Mouse (Mus musculus) intestine, postnatal 0 days (tissue): Measurements from ENCODE around the gene Ccdc122. TPM values are rescaled to one million over a fixed set of nuclear protein-coding genes. Genes with fewer than 3 reads are reported as not detected.
"Not testable (repeated sequence)": the region's sequence is repeated elsewhere in the genome, so short reads cannot be mapped to it uniquely, and the experiment has no call there.

ENCODE experiments used
- ATAC-seq: fragments of 200-750 bp; cut with Nextera tagmentation; 2 replicates; pipeline ENCODE4 v1.8.0; 2017; ENCODE audit warnings: mild to moderate bottlenecking, moderate TSS enrichment, moderate library complexity
- H3K27ac ChIP-seq: fragments of 300-500 bp; sonication (generic); 2 replicates; pipeline ENCODE4 v1.5.1; 2014; ENCODE audit warnings: mild to moderate bottlenecking, low read depth, low read length, moderate library complexity
- H3K27me3 ChIP-seq: fragments of 300-500 bp; sonication (generic); replicated peaks from 2 replicates; pipeline ENCODE4 v1.6.1; 2014; ENCODE audit warnings: low read length, mixed read lengths; ENCODE audit not compliant: control insufficient read depth, insufficient read depth
- H3K36me3 ChIP-seq: fragments of 300-500 bp; sonication (generic); 2 replicates; pipeline ENCODE4 v1.6.1; 2014; ENCODE audit warnings: mild to moderate bottlenecking, moderate library complexity; ENCODE audit not compliant: control insufficient read depth, insufficient read depth
- H3K4me1 ChIP-seq: fragments of 300-500 bp; sonication (generic); replicated peaks from 2 replicates; pipeline ENCODE4 v1.6.1; 2014; ENCODE audit warnings: antibody characterized with exemption, low read length, mixed read lengths; ENCODE audit not compliant: control insufficient read depth, insufficient read depth
- H3K4me2 ChIP-seq: fragments of 300-500 bp; sonication (generic); replicated peaks from 2 replicates; pipeline ENCODE4 v1.6.1; 2014; ENCODE audit warnings: low read depth, mild to moderate bottlenecking, moderate library complexity
- H3K4me3 ChIP-seq: fragments of 300-500 bp; sonication (generic); 2 replicates; pipeline ENCODE4 v1.5.1; 2014; ENCODE audit warnings: low read depth, low read length
- H3K9ac ChIP-seq: fragments of 300-500 bp; sonication (generic); 2 replicates; pipeline ENCODE4 v1.6.1; 2014; ENCODE audit warnings: mild to moderate bottlenecking, low read depth, low read length
- H3K9me3 ChIP-seq: fragments of 300-500 bp; sonication (generic); 2 replicates; pipeline ENCODE4 v1.6.1; 2016; ENCODE audit warnings: mixed run types; ENCODE audit not compliant: control insufficient read depth
- CTCF ChIP-seq: sonication (generic); IDR thresholded peaks from 2 replicates; pipeline ENCODE4 v1.5.1; 2016; ENCODE audit warnings: low read depth, mild to moderate bottlenecking, control low read depth, antibody characterized with exemption, moderate library complexity
- WGBS: fragments of 180-500 bp; shearing (Covaris S2); extraction: QIAGEN DNeasy Blood & Tissue Kit; methylation state at CpG from one replicate; pipeline ENCODE4 v1.1.7; 2014; 5-methylcytosine and 5-hydroxymethylcytosine counted together
- polyA plus RNA-seq: library from polyadenylated mRNA; unstranded; fragments of >200 nt; fragmentation: Nextera tagmentation; extraction: Ambion mirVana; gene quantifications from 2 replicates; pipeline ENCODE4 v1.2.1, GENCODE M21; 2015

The Ccdc122 gene
- 15.0 and 16.5 TPM in 2 replicates for polyA plus RNA-seq

GRCm38 (mm10) chr14:77036226-77037046 is at the start of gene Ccdc122, which contains the start of gene Lacc1:
TSS of gene Ccdc122 (plus strand) at chr14:77036772.
TSS of gene Lacc1 (minus strand) at chr14:77036904.
- Histone ChIP-seq H3K36me3 (no peaks in the 10 kb centered on the region; the same call in 1 of the 2 replicates), H3K9me3 (no peaks in the 10 kb centered on the region), H3K9ac (peak within 1 kb of the TSS; percentile 84), H3K4me2 (peak within 1 kb of the TSS; percentile 88), H3K27me3 (no peaks in the 10 kb centered on the region), H3K27ac (peak within 1 kb of the TSS; percentile 89), H3K4me1 (0 out of 2 replicates have a peak, but pooled peaks cover 5% of the 10 kb centered on the region), H3K4me3 (peak within 1 kb of the TSS; percentile 76)
- TF ChIP-seq CTCF = peak; percentile 85
- ATAC-seq = peak; percentile 86
- 1% methylated on average over 81 of the region's 86 CpGs for whole genome bisulfite sequencing

GRCm38 (mm10) chr14:76990351-76990750 is 46.2 kb upstream of the Ccdc122 start:
- H3K4me1 ChIP-seq, H3K9me3 ChIP-seq, H3K9ac ChIP-seq, H3K27ac ChIP-seq, H3K4me3 ChIP-seq, H3K27me3 ChIP-seq, H3K36me3 ChIP-seq, ATAC-seq, H3K4me2 ChIP-seq: not testable (repeated sequence)
- WGBS = 89% methylated on average over 2 of the region's 2 CpGs

GRCm38 (mm10) chr14:77004740-77005139 is 31.8 kb upstream of the Ccdc122 start:
- 42% methylated on average over 8 of the region's 8 CpGs for WGBS
- Histone ChIP-seq H3K9me3 (no peaks in the 10 kb centered on the region), H3K27me3 (no peaks in the 10 kb centered on the region), H3K27ac (no peak overlapping the region), H3K9ac (no peak overlapping the region), H3K4me3 (no peak overlapping the region), H3K4me2 (no peak overlapping the region), H3K4me1 (no peaks in the 10 kb centered on the region), H3K36me3 (no peaks in the 10 kb centered on the region)
- TF ChIP-seq CTCF = no peak
- peak; percentile 25; the same call in 1 of the 2 replicates for ATAC-seq

- no peaks in the 10 kb centered on the region for H3K36me3 ChIP-seq
- WGBS = 63% methylated on average over 5 of the region's 5 CpGs
- H3K9me3 ChIP-seq = no peaks in the 10 kb centered on the region
- TF ChIP-seq CTCF = no peak
- no peak for ATAC-seq
- no peak overlapping the region for H3K9ac ChIP-seq
- no peak overlapping the region for H3K4me2 ChIP-seq
- no peak overlapping the region for H3K4me3 ChIP-seq
- H3K27me3 ChIP-seq = no peaks in the 10 kb centered on the region
- no peak overlapping the region for H3K27ac ChIP-seq
- no peaks in the 10 kb centered on the region for H3K4me1 ChIP-seq
These were observed 31.0 kb upstream of the Ccdc122 start for GRCm38 (mm10) chr14:77005566-77005965.

- peak; percentile 90 for TF ChIP-seq CTCF
- 17% methylated on average over 3 of the region's 3 CpGs for WGBS
- ATAC-seq = peak; percentile 73
These were observed 28.3 kb upstream of the Ccdc122 start for GRCm38 (mm10) chr14:77008238-77008637.

GRCm38 (mm10) chr14:77011804-77012203 is 24.8 kb upstream of the Ccdc122 start:
- H3K36me3 ChIP-seq = no peaks in the 10 kb centered on the region
- no peak overlapping the region for H3K27ac ChIP-seq
- H3K4me2 ChIP-seq = no peak overlapping the region
- no peaks in the 10 kb centered on the region for H3K27me3 ChIP-seq
- no peak overlapping the region for H3K4me3 ChIP-seq
- no peaks in the 10 kb centered on the region for H3K4me1 ChIP-seq
- WGBS = 7% methylated on average over 3 of the region's 3 CpGs
- peak; percentile 86 for TF ChIP-seq CTCF
- no peaks in the 10 kb centered on the region for H3K9me3 ChIP-seq
- no peak for ATAC-seq
- H3K9ac ChIP-seq = no peak overlapping the region

More at GRCm38 (mm10) chr14:77008238-77008637, 28.3 kb upstream of the Ccdc122 start:
- Histone ChIP-seq H3K4me3 (no peak overlapping the region), H3K27ac (no peak overlapping the region), H3K36me3 (no peaks in the 10 kb centered on the region), H3K9me3 (no peaks in the 10 kb centered on the region), H3K9ac (no peak overlapping the region), H3K4me2 (no peak overlapping the region), H3K4me1 (no peaks in the 10 kb centered on the region), H3K27me3 (no peaks in the 10 kb centered on the region)

- H3K36me3 ChIP-seq, H3K4me1 ChIP-seq, H3K9me3 ChIP-seq, H3K27me3 ChIP-seq, H3K9ac ChIP-seq: not testable (repeated sequence)
- Histone ChIP-seq H3K27ac (0 out of 2 replicates have a peak overlapping the region, but pooled peaks have one; percentile 46), H3K4me2 (peak overlapping the region; percentile 62), H3K4me3 (0 out of 2 replicates have a peak overlapping the region, but pooled peaks have one; percentile 9)
- ATAC-seq = peak; percentile 75
- WGBS = 31% methylated on average over 12 of the region's 12 CpGs
These were observed 19.8 kb upstream of the Ccdc122 start for GRCm38 (mm10) chr14:77016783-77017182.
